Comparison of ENCODE assay signal across 20 mouse cellular contexts in the genomic region with DNA sequence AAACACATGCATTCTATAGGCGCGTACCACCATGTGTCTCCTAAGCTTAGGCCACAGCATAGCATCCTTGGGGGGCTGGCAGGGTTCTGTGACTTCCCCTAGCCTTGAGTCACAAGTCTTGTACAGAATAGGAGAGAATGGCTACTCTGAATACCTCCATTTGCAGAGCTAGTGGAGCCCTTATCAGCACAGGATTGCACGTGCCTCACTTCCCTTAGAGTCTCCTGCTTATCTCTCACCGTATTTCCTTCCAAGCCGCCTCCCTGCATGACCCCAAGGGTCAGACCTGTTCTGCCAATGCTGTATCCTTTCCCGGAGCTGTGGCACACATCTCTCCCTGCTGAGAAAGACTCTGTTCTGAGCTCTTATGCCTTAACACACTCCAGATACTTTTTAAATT. TPM values are rescaled to one million over a fixed set of nuclear protein-coding genes. Genes with fewer than 3 reads are reported as not detected.
A peak's percentile ranks its signal among the peaks of the same experiment; 100 is the strongest.
DNase-seq lines count a peak whose midpoint lies in the region; ATAC-seq and TF ChIP-seq lines count a peak whose summit lies in the region.
"Had no signal": no experiment of that assay in that cellular context is flagged by ENCODE, and none has a peak within 500 bp of the region (broad histone marks: within the 10 kb centered on the region; RNA-seq: fewer than 3 reads in every experiment).

No protein-coding gene starts in this region.

- DNase-seq in heart, embryonic 10.5 days (ENCODE audit: low spot score), result peak; percentile 78
- no peak for DNase-seq in heart, postnatal 10 days
- no peak for DNase-seq in G1E (ENCODE audit: low spot score)
- no peak for DNase-seq in lung, postnatal 14 days
- no peak for DNase-seq in hindbrain, embryonic 11.5 days (ENCODE audit: low spot score)
- DNase-seq in right cerebral cortex, adult 2 months (ENCODE audit: low spot score in 2 of 2), result no peak
- DNase-seq: adrenal gland, adult 8-10 months; cerebellum, adult 11 months; cerebellum, postnatal 14 days; heart, adult 18-20 months; heart, postnatal 4 days; lung, embryonic 14.5 days; lung, postnatal 4 days; right cerebral cortex, adult 18-20 months; thymus, postnatal 36 days had no signal

- H3K4me2 ChIP-seq in embryonic facial prominence, embryonic 15.5 days (replicated peaks), result no peak overlapping the region
- no peak overlapping the region; the same call in 1 of the 2 replicates for H3K4me2 ChIP-seq in liver, embryonic 15.5 days
- H3K4me2 ChIP-seq in hindbrain, embryonic 11.5 days (replicated peaks; ENCODE audit: low read depth, low read length), result no peak overlapping the region
- H3K4me2 ChIP-seq: lung, embryonic 14.5 days; midbrain, embryonic 11.5 days had no signal

- TF ChIP-seq CTCF in G1E (IDR thresholded peaks at IDR 0.05; ENCODE audit: low read depth, low read length), result no peak

- H3K27ac ChIP-seq in heart, embryonic 10.5 days, result peak overlapping the region; percentile 52; the same call in 1 of the 2 replicates
- H3K27ac ChIP-seq in embryonic facial prominence, embryonic 15.5 days (replicated peaks), result peak overlapping the region; percentile 58
- peak overlapping the region; percentile 76 for H3K27ac ChIP-seq in liver, embryonic 15.5 days (replicated peaks)
- H3K27ac ChIP-seq in hindbrain, embryonic 11.5 days (ENCODE audit: low read depth, low read length), result no peak overlapping the region

- no peak overlapping the region for H3K4me3 ChIP-seq in heart, embryonic 10.5 days
- H3K4me3 ChIP-seq in G1E (ENCODE audit: low read depth, low read length), result no peak overlapping the region
- no peak overlapping the region for H3K4me3 ChIP-seq in embryonic facial prominence, embryonic 15.5 days (replicated peaks)
- no peak overlapping the region for H3K4me3 ChIP-seq in liver, embryonic 15.5 days (replicated peaks)
- H3K4me3 ChIP-seq in hindbrain, embryonic 11.5 days (ENCODE audit: low read depth, low read length), result no peak overlapping the region

- H3K4me1 ChIP-seq in heart, embryonic 10.5 days, result peaks cover 19% of the 10 kb centered on the region
- H3K4me1 ChIP-seq in G1E (ENCODE audit: insufficient read depth, low read depth, low read length), result peaks cover 2% of the 10 kb centered on the region; the same call in 1 of the 2 replicates
- H3K4me1 ChIP-seq in embryonic facial prominence, embryonic 15.5 days, result peaks cover 28% of the 10 kb centered on the region
- H3K4me1 ChIP-seq in liver, embryonic 15.5 days (replicated peaks), result peaks cover 64% of the 10 kb centered on the region
- no peaks in the 10 kb centered on the region for H3K4me1 ChIP-seq in hindbrain, embryonic 11.5 days (replicated peaks; ENCODE audit: control insufficient read depth, insufficient read depth, low read length)

- intact Hi-C loops in heart, postnatal 10 days (cut with DNase I), result no loop called here

- H3K27me3 ChIP-seq in heart, embryonic 10.5 days (ENCODE audit: insufficient read depth, poor library complexity, severe bottlenecking), result no peaks in the 10 kb centered on the region
- H3K27me3 ChIP-seq in G1E (ENCODE audit: insufficient read depth, low read length), result peaks cover 31% of the 10 kb centered on the region
- no peaks in the 10 kb centered on the region for H3K27me3 ChIP-seq in embryonic facial prominence, embryonic 15.5 days
- peaks cover 19% of the 10 kb centered on the region for H3K27me3 ChIP-seq in liver, embryonic 15.5 days
- no peaks in the 10 kb centered on the region for H3K27me3 ChIP-seq in hindbrain, embryonic 11.5 days (ENCODE audit: control insufficient read depth, insufficient read depth, low read length)

- H3K9me3 ChIP-seq in heart, embryonic 10.5 days, result no peaks in the 10 kb centered on the region
- H3K9me3 ChIP-seq in G1E (replicated peaks), result no peaks in the 10 kb centered on the region
- no peaks in the 10 kb centered on the region for H3K9me3 ChIP-seq in embryonic facial prominence, embryonic 15.5 days (replicated peaks)
- H3K9me3 ChIP-seq in liver, embryonic 15.5 days (replicated peaks), result no peaks in the 10 kb centered on the region
- H3K9me3 ChIP-seq in hindbrain, embryonic 11.5 days (ENCODE audit: control insufficient read depth, low read length), result no peaks in the 10 kb centered on the region

- peaks cover 69% of the 10 kb centered on the region for H3K36me3 ChIP-seq in heart, embryonic 10.5 days
- no peaks in the 10 kb centered on the region for H3K36me3 ChIP-seq in G1E (replicated peaks)
- peaks cover 76% of the 10 kb centered on the region for H3K36me3 ChIP-seq in embryonic facial prominence, embryonic 15.5 days
- peaks cover 83% of the 10 kb centered on the region for H3K36me3 ChIP-seq in liver, embryonic 15.5 days (replicated peaks)
- peaks cover 3% of the 10 kb centered on the region; the same call in 1 of the 2 replicates for H3K36me3 ChIP-seq in hindbrain, embryonic 11.5 days (ENCODE audit: control insufficient read depth, insufficient read depth, low read length)

- 33% methylated on average over 6 of the region's 6 CpGs for WGBS in heart, embryonic 10.5 days
- WGBS in embryonic facial prominence, embryonic 15.5 days, result 49% methylated on average over 6 of the region's 6 CpGs
- 29% methylated on average over 6 of the region's 6 CpGs for WGBS in liver, embryonic 15.5 days (ENCODE audit: insufficient replicate concordance)
- WGBS in hindbrain, embryonic 11.5 days, result 77% methylated on average over 6 of the region's 6 CpGs

- ATAC-seq in G1E (ENCODE audit: extremely low read depth, insufficient number of reproducible peaks, low FRiP score, poor library complexity, severe bottlenecking), result peak; percentile 56
- no peak for ATAC-seq in embryonic facial prominence, embryonic 15.5 days (ENCODE audit: insufficient number of reproducible peaks, low FRiP score, low TSS enrichment, low read depth)
- ATAC-seq in liver, embryonic 15.5 days (ENCODE audit: insufficient read depth), result peak; percentile 43
- no peak for ATAC-seq in hindbrain, embryonic 11.5 days (ENCODE audit: low FRiP score)
- ATAC-seq: hindbrain, embryonic 16.5 days; intestine, embryonic 16.5 days had no signal

- no peak overlapping the region for H3K9ac ChIP-seq in embryonic facial prominence, embryonic 15.5 days
- peak overlapping the region; percentile 12; the same call in 1 of the 2 replicates for H3K9ac ChIP-seq in liver, embryonic 15.5 days
- no peak overlapping the region for H3K9ac ChIP-seq in hindbrain, embryonic 11.5 days (ENCODE audit: low read depth, low read length)
- H3K9ac ChIP-seq: lung, embryonic 14.5 days had no signal

RNA-seq across cellular contexts. Expression of a gene that starts 17.2 kb away (rescaled TPM):
- polyA plus RNA-seq in heart, embryonic 10.5 days (2016; fragmentation: Nextera tagmentation; extraction: Ambion mirVana), result 5.2 and 8.2 TPM in 2 replicates
- 10 to 100 TPM; 13.6 to 15.9 TPM for total RNA-seq in heart, postnatal 10 days (2021)
- total RNA-seq in G1E (2014; fragmentation: Nextera tagmentation) (0.68 and 0.92 TPM in 2 replicates), G1E (2017) (0.23 and 0.33 TPM in 2 replicates)
- polyA plus RNA-seq in G1E (2012), result 0.02 and 0.03 TPM in 2 replicates
- 35.2 and 36.1 TPM in 2 replicates for polyA plus RNA-seq in embryonic facial prominence, embryonic 15.5 days (2015; fragmentation: Nextera tagmentation; extraction: Ambion mirVana)
- polyA plus RNA-seq in liver, embryonic 15.5 days (2015; fragmentation: Nextera tagmentation; extraction: Ambion mirVana), result 7.6 and 7.9 TPM in 2 replicates
- polyA plus RNA-seq in hindbrain, embryonic 11.5 days (2014; fragmentation: Nextera tagmentation; extraction: Ambion mirVana), result 6.0 and 7.8 TPM in 2 replicates

Comparison
In these comparisons a context has a peak if more than half of its experiments do, and no peak if none do; other contexts are left out.
1. ATAC-seq: peak in G1E (single experiment) and liver, embryonic 15.5 days (single experiment); none in embryonic facial prominence, embryonic 15.5 days (single experiment) and hindbrain, embryonic 11.5 days (single experiment).